Mouse (Mus musculus) brain, embryonic 18.5 days (tissue): ENCODE measurements around the gene Zbtb6.
A peak's percentile ranks its signal among the peaks of the same experiment; 100 is the strongest.

ENCODE experiments used
- DNase-seq: peaks from one replicate; pipeline ENCODE4 v3.0.0-alpha.2; 2012; ENCODE audit warnings: low read depth, low spot score

The Zbtb6 gene

DNA sequence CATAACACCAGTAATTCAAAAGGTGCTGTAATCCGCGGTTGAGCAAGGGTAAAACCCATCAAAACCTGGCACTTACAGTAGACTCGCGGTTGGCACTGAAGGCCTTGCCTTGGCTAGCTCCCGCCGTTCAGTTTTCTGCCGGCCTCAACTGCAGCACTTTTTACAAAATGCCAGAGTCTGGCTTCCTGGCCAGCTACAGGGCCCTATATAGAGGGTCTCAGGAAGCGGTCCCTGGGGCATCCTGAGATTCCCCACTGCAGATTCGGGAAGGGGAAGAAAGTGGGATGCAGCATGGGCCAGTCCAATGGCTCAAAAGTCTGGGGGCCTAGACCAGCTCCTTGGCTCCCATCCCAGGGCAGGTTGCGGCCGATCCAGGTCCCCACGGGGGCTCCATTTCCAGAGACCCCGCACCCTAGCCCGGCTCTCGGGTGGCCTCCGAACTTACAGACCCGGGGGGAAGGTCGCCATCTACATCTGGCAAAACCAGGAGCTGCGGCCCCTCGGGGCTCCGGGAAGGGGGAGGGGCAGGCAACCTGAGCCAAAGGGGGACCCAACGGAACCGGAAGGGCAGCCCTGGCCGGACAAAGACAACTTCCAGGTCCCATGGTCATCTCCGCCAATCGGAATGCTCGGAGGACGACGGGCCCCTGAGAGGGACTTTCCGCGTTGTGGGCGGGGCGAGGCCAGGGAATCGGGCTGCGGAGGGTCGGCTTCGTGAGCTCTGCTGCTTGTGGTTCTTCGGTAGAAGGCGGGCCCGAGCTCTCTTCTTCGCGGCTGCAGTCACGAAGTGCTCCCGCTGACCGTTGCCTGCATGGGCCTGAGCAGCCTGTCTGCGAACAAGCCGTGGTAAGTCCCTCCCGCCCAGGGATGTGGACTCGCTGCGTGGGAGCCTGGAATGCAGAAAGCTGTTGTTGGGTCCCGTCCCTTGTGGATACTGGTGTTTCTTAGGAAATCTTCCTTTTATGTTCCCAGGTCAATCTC lies at the start of gene Zbtb6, which contains the start of the genes Zbtb26 and Rabgap1:
TSS of gene Zbtb6 (minus strand) at position 561 of the 981 bp plus-strand sequence.
TSS of gene Zbtb26 (minus strand) at position 525 of the 981 bp plus-strand sequence.
TSS of gene Rabgap1 (plus strand) at position 669 of the 981 bp plus-strand sequence.
- DNase-seq: peak; percentile 84

DNA sequence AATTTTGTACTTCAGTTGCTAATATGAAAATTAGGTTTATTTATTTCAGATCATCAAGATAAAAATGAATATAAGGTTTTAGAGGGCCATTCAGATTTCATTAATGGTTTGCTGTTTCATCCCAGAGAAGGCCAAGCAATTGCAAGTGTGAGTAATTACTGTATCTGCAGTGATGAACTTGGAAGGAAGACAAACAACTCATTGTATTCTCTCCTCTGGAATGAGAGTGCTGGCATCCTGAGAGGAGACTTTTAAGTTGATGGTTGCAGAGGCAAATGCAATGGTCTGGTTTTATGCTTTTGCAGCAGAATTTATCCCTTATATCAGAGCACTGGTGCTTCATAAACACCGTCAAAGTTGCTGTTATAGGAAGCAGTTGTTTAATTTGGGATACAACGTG lies 46.0 kb upstream of the Zbtb6 start:
- DNase-seq: no peak

DNA sequence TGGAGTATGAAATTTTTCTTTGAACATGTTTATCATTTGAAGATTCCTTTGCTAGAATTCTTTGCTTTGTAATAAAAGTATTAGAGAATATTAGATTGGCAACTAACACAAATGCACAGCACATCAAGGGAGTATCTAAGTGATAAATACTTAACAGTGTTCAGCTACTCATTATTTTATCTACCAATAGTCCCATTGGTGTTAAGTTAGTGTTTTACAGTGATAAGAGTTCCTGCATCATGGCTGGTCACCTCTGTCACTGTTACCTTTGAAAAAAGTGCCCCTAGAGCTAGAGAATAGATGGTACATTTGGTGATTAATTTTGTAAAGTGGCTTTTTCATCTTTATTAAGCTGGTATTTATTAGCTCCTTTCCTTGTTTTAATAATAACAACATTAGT lies 43.4 kb upstream of the Zbtb6 start:
- no peak for DNase-seq

DNA sequence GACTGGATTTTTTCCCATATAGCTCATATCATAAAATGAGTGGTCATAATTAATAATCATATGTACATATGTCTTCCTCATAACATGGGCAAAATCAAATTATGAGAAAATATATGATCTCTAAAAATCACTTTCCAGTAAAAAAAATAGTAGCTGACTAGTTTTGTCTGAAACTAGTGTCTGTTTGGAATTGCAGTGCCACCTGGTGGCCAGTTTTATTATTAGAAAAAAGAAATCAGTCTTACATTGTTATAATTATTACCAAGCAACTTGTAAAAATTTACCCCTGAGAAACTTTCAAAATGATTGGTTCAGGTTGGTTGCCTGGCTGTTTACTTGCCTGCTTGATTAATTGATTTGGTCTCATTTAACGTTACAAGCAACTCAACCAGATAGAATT lies 42.4 kb upstream of the Zbtb6 start:
- DNase-seq: peak; percentile 16

DNA sequence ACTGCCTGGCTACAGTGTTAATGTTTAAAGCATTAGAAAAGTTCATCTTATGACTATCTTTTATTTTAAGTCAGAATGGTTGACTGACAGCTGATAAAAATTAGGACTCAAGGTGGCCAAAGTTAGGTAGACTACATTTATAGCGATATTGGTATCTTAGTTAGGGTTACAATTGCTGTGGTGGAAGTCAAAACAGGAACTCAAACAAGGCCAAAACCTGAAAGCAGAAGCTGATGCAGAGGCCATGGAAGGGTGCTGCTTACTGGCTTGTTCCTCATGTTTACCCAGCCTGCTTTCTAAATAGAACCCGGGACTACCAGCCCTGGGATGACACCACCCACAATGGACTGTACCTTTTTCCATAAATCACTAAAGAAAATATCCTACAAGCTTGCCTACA lies 41.2 kb upstream of the Zbtb6 start:
- DNase-seq: no peak

DNA sequence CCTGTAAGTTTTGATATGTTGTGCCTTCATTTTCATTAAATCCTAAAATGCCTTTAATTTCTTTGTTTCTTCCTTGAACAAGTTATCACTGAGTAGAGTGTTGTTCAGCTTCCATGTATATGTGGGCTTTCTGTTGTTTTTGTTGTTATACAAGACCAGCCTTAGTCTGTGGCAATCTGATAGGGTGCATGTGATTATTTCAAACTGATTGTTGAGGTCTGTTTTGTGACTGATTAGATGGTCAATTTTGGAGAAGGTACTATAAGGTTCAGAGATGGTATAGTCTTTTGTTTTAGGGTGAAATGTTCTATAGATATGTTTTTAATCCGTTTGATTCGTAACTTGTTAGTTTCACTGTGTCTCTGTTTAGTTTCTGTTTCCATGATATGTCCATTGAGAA lies 37.1 kb upstream of the Zbtb6 start:
- no peak for DNase-seq

DNA sequence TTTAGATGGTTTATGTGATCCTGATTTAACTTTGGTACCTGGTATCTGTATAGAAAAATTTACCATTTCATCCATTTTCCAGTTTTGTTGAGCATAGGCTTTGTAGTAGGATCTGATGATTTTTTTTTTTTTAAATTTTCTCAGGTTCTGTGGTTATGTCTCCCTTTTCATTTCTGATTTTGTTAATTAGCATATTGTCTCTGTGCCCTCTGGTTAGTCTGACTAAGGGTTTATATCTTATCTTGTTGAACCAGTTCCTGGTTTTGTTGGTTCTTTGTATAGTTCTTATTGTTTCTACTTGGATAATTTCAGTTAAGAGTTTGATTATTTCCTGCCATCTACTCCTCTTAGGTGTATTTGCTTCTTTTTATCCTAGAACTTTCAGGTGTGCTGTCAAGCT lies 36.6 kb upstream of the Zbtb6 start:
- no peak for DNase-seq

DNA sequence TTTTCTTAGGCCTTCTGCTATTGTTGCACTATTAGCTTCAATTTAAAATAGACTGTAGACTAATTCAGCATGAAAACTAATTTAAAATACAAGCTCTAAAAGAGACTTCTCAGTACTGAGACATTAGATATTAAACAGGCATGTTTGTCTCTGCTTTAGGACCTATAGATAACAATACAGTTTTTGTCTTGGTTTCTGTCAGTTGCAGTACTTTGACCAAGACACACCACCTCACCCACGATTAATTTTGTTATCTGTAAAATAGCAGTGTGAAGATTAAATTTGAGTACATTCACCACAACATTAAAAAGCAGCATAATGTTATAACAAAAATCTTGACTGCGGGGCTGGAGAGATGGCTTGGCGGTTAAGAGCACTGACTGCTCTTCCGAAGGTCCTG lies 23.3 kb upstream of the Zbtb6 start:
- no peak for DNase-seq

DNA sequence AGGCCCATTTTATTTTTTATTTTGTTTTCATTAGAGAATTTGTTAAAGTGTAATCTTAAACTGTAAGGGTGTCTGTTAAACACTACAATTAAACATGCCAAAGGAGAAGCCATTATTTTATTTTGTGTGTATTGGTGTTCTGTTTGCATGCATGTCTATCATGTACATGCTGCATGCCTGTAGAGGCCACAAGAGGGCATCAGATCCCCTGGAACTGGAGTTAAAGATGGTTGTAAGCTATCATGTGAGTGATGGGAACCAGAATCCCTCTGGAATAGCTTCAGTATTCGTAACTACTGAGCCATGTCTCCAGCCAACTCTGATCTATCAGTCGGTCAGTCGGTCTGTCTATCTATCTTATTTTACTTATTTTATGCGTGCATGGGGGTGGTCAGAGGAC lies 17.7 kb upstream of the Zbtb6 start:
- no peak for DNase-seq

DNA sequence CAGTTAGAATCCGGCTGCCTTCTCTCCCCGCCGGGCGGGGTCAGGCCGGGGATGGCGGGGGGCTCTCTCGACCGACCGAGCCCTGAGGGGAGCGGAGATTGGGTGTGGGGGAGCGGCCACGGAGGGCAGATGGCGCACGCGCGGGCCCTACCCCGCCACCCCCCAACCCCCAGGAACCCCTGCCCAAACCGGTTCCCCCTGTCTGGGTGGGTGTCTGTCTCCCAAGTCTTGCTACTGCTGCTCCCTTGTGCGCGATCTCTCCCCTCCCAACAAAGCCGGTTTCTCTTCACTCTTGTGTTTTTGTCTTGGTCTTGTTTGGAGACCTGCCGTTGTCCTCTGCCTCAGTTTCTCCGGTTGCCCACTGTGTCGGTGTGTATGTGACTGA lies 9.4 kb upstream of the Zbtb6 start:
- DNase-seq: no peak

DNA sequence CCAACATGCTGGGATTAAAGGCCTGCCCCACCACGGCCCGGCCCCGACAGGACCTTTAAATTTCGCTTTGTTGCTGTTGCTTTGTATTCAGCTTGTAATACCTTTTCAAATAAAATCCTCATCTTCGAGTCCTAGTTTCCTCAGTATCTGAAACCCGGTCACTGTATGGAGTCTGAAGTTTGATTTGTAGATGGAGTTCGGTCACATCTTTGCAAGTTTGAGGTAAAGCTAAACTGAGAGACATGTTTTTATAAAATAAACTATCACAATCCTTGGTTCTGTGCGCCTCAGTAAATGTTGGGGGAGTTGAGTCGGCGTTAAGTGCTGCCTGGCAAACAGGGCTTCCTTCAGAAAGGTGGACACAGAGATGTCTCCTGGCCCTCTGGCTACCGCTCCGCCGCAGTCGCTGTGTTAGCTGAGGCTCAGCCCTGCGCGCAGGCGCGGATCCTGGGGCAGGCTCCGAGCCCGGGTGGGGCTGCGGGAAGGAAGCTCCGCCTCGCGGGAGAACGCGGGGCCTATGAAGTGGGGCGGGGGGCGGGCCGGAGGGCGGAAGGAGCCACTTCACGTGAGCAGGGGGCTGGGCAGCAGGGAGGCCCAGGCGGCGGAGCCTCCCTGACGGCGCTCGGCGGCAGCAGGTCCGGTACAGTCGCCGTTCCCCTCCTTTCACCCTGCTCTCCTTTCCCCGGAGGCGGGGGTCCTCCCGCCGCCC lies 8.8 kb upstream of the Zbtb6 start:
- DNase-seq: peak; percentile 88

DNA sequence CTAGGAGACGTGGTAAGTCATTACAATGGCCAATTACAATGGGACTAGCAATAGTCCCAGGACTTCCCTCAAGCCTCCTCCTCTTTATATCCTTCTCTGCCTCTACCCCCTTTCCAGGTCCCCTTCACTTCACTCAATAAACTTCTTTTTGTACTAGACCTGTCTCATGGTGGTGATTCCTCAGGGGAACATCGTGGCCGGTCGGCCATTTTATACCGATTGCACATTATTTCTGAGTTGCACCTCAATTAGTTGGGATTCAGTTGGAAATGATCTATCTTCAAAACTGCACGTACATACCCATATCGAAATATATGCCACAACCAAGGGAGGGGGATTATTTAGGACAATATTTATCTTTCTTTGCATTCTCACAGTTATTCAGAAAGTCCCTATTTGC lies 11.4 kb downstream of the Zbtb6 start:
- DNase-seq: no peak

DNA sequence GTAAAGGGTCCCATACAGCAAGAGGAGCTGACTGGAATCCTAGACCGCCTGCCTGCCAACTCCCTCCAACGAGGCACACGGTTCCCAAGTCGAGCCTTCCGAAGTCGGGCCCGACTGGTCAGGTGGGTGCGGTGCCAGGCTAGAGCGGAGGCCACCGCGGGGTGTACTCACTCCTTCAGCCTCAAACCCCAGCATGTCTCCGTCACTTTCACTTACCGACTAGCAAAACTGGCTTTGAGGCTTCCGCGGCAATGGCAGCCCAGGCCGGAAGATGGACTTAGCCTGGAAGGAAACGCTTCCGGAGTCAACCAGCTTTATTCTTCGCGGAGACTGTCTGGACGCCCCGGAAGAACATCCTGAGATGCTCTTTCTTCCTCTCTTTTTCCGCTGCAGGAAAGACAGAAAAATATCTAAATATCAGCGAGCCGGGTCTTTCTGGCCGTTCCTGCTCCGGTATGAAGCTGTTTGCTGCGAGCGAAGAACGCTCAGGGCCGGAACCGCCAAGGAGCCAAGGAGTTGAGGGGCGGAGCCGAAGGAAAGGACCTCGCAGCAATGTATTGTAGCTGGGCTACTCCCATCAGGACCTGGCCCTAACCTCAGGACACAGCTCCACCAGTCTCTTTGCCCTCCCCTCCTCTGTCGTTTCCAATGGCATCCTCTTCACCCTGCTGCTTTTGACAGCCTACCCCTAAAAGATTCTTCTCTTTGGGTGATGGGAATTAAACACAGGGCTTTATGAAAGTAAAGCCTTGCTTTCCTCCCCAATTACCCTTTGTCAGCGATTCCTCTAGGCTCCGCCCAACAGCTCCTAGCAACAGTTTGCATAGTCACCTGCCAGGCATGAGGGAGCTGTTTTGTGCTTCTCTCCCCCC lies 12.1 kb downstream of the Zbtb6 start:
- peak; percentile 89 for DNase-seq

DNA sequence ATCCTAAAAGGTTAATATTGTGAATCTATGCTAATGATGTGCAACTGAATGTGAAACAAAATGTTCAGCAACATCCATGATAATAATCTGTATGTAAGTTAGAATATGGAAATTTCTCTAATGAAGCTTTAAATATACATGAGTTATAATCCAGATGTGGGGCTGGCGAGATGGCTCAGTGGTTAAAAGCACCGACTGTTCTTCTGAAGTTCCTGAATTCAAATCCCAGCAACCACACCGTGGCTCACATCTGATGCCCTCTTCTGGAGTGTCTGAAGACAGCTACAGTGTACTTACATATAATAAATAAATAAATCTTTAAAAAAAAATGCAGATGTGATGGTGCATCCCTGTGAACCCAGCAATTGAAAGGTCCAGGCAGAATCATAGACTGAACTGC lies 19.3 kb downstream of the Zbtb6 start:
- no peak for DNase-seq

DNA sequence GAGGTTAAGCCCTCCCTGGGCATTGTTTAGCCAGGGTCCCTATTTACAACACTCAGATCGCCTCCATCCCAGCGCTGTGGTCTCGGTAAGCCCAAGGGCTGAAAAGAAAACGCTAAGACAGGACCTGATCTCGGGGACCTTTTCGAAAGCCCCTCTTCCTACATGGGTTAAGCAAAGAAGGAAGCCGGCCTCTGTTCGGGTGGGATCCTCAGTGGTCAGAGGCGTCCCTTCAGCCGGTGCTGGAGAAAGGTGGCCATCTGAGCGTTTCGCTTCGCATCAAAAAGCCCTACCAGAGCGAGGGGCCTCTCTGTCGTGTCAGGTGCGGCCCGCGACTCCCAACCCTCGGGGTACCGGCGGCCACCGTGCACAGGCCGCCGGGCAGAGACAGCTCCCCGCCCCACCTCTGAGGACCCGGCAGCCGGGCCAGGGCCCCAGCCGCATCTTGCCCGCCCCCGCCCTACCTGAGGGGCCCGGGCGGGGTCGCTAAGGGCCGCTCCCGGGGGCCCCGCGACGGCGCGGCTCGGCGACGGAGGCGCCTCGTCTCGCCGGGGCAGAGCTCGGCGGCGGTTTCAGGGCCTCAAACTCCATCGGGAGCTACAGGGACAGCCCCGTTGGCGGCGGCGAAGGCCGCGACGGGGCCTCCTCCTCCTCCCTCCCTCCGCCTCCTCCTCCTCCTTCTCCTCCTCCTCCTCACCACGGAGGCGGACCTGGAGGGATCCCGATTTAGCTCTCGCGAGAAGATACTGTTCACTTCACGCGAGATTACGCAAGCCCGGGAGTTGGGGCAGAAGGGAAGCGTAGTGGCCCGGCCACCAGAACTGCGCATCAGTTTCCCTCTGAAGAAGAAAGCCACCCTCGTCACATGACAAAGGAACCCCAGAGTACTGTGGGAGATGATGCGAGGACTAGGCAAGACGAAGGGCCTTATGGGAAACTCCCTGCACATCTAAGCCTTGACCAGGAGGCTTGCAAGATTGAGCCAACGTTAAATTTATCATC lies 20.4 kb downstream of the Zbtb6 start, which contains the start of gene Rc3h2:
TSS of gene Rc3h2 (minus strand) at position 598 of the 999 bp plus-strand sequence.
- peak; percentile 97 for DNase-seq

DNA sequence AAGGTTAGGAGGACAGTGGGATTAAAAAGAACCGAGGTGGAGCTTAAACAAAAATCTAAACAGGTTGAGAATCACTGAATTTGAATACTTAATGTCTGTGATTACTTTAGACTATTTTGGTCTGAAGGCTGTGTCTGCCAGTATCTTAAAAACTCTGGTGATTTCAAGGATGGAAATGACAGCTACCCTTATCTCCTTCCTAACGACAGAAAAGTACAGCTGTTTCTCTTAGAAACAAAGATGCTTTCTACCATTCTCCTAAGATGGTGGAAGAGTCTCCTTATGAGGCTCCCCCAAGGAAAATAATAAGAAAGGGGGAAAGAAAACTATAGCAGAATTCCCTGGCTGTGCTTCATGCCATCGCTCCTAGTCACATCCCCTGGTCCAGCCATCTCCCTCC lies 21.1 kb downstream of the Zbtb6 start:
- no peak for DNase-seq

DNA sequence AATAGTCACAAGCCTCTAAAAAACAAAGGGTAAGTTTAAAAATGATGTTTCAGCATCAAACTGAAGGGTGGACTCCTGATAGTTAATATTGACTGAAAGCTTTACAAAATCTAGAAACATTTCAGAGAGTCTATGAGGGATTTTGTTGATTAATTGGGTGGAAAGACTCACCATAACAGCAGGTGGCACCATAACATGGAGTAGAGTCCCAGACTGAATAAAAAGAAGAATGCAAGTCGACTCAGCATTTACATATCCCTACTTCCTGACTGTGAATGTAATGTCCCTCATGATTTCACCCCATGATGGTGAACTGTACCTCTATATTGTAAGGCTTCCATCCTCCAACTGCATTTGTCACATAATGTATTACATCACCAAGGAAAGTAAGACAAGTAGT lies 47.4 kb downstream of the Zbtb6 start:
- DNase-seq: no peak

DNA sequence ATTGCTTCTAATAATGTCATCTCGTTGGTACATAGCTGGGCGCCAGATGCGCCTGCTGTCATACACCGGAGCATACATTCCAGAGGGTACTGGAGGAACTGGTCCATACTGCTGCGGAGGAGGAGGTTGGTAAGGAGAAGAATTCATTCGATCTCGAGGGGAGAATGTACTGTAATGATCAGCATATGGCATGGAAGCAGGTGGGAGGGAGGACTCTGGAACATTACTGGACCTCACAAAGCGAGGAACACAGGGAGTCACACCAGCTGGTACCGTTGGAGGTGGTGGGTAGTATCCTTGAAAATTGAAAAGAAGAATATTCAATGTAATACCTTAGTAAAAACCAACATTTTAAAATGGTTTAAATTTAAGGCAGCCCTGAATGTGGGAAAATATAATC lies 60.0 kb downstream of the Zbtb6 start:
- DNase-seq: no peak

DNA sequence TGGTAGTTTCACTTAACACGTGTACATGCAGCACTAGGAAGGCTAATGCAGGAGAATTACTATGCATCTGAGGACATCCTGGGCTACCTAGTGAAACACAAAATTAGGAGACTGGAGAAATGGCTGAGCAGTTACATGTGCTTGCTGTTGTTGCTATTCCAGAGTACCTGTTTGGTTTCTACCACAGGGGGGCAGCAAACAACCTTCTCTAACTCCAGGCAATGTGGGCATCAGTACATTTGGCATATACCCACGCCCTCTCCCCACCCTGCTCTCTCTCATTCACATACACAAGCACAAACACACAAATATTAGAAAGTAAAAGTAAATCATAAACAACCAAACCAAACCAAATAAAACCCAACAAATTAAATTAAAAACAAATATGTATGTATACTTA lies 62.8 kb downstream of the Zbtb6 start:
- DNase-seq: no peak

DNA sequence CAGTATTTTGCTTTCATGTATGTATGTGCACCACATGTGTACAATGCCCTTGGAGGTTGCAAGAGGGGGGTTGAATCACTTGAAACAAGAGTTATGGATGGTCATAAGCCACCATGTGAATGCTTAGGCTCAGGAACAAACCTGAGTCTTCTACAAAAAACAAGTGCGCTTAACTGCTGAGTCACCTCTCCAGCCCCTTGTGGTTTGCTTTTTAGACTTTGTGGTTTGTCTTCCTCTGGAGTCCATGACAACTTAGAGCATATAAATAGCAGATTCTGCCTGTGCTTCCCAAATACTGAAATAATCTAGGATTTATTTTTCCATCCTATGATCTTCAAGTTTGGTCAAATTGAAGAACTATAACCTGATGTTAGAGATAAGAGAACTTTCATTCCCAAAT lies 67.0 kb downstream of the Zbtb6 start:
- no peak for DNase-seq
